Mouse (Mus musculus): ENCODE measurements around the gene Rab42.

DNA sequence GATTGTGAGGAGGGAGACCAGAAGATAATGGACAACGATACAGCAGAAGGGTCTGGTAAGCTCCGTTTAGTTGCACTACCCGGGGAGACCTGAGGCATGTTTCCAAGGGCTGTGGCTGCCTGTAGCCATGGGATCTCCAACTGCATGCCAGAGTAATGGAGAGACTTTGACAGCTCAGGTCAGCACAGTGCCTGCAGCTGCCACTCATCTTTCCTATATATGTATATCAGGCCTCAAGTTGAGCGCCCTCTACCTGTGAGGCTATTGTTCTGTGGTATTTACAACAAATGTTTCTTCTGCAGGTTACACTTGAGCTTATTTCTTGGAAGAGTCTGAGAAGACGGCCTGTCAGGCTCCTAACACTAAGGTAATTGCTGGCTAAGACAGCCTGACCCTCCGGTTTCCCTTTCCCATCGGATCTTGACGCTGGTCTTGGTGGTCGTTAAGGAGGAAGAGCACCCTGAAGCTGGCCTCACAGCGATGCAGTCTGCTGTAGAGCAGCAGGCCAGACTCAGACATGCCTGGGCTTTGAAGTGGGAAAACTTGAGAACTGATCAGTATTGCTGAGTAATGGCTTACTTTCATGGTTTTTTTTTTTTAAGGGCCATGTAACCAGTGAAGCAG lies 6.8 kb upstream of the Rab42 start:
- TF ChIP-seq CTCF (IDR thresholded peaks at IDR 0.05; ENCODE audit: low read depth) = peak; percentile 80
- no peak for TF ChIP-seq EP300 (IDR thresholded peaks at IDR 0.05; ENCODE audit: low read depth)
